Mouse (Mus musculus) urinary bladder, postnatal 36 days (tissue): ENCODE measurements at regions not wholly inside any gene's neighbourhood (a gene's known extent, or its start where the extent isn't known, plus 50 kb on each side); places are given as distances from the start of the nearest gene placed in this dataset.
"Not testable (repeated sequence)": the region's sequence is repeated elsewhere in the genome, so short reads cannot be mapped to it uniquely, and the experiment has no call there.

ENCODE experiments used
- DNase-seq, 2 experiments: peaks; one replicate each; pipeline ENCODE4 v3.0.0; 2022; ENCODE audit warnings: low spot score in 2 of 2, mixed read lengths in 1 of 2

GRCm38 (mm10) chr7:87096500-87096899 lies 100.6 kb downstream of the Vmn2r79 start:
- DNase-seq: no peak

GRCm38 (mm10) chr7:87099611-87100010 lies 103.7 kb downstream of the Vmn2r79 start:
- not testable (repeated sequence) for DNase-seq

GRCm38 (mm10) chr7:87100377-87100776 lies 104.5 kb downstream of the Vmn2r79 start:
- DNase-seq: not testable (repeated sequence)

GRCm38 (mm10) chr7:87101281-87101680 lies 105.4 kb downstream of the Vmn2r79 start:
- DNase-seq: not testable (repeated sequence)

GRCm38 (mm10) chr7:87110312-87110984 lies 114.5 kb downstream of the Vmn2r79 start:
- no peak for DNase-seq

DNA sequence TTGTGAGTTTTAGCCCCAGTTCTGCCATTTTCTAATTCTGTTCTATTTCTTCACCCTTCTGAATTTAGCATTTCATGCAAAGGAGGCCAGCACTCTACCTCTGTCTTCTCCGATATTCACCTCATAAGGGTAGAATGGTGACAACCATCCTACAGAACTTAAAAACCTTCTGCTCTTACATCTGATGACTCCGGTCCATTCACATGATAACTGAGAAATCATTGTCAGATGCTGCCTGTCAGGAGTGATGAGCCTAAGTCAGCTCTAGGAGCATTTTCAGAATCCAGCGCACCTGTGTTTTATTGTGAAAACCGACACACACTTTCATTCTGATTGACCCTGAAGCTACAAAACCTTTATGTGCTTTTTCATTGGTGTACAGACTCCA lies 115.1 kb downstream of the Vmn2r79 start:
- DNase-seq: no peak

DNA sequence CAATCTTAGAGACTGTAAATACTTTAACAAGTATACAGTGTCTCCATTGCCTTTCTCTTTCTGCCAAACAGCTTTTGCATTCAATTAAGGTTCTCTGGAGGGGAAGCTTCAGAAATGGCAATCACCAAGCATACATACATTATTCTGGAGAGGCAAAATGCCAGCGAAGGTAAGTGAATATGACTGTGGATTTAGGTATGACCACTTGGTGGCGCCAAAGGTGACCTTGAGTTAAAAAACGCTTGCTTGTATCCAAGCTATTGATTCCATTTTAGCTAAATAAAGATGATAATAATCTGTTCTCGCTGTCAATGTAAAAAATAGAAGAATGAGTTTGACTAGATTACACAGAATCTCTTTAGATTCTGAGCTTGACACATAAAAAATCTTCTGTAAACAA lies 117.7 kb downstream of the Vmn2r79 start:
- DNase-seq: peak; percentile 5 to 9

GRCm38 (mm10) chr7:87122516-87122915 lies 123.4 kb upstream of the Nox4 start:
- no peak for DNase-seq

DNA sequence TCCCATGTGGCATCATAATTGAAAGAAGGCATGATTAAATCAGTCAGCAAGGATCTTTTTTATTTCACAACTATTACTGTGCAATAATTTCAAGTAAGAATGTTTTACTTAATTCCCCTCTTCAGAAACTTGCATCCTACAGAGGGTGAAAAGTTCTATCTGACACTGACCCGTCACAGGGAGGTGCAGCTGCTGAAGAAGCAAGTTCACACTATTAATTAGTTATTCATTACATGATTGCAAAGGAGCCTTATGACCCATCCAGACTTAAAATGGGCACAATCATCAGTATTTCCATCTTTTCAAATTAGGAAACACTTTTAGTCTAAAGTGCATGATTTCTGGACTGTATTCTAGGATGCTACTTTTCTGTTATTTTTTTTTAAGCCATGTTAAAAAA lies 100.0 kb upstream of the Nox4 start:
- no peak for DNase-seq

DNA sequence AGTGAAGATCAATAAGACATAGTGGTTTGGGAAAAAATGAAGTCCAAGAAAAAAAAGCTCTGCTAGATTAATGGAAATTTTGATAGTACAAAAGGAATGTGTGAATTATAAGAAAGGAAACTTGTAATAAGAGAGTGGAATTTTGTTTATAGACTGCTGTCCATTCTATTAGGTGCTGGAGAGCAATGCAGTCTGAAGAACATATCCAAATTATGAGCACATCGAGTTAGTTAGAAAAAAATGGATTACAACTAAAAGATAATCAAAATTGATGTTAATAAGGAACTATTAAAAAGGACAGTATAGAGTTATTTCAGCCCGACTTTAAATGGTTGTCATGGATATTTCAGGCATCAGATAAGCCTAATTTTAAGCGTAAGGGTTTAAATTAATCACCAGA lies 98.2 kb upstream of the Nox4 start:
- DNase-seq: no peak

- DNase-seq: no peak
These were observed 97.2 kb upstream of the Nox4 start for GRCm38 (mm10) chr7:87148681-87149080.

GRCm38 (mm10) chr7:87150991-87151390 lies 94.9 kb upstream of the Nox4 start:
- no peak for DNase-seq

DNA sequence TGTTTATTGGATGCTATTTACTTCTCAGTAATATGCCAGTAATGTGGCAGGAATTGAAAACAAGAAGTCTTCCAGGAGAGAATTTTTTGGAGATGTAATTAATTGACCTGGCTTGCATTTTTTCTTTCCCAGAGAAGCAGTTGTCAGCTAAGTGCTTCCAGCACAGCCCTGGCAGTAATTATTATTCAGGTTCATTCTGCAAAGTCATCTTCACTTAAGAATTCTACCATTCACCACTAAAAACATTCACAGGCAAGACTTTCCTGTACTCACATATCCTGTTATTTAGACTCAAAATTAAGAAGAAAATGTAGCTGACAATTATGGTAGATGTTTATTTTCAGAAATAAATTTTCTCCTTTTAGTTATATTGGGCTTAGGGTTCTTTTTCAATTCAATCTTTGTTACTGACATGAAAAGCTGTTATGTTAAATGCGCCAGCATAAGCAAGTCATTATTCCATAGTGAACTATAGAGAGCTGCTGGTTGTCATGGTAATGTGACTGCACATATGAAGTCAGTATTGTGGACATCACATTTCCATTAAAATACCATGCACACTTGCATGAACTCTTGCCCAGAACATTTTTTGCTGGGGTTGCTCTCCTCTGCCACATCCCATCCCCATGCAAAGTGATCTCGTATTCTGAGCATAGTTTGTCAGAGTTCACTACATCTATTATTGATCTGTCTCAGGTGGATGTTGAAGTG lies 59.3 kb upstream of the Nox4 start:
- no peak for DNase-seq

GRCm38 (mm10) chr7:87195647-87196046 lies 50.2 kb upstream of the Nox4 start:
- no peak for DNase-seq
